Mouse (Mus musculus) testis, adult 2 months (tissue): ENCODE measurements at regions not wholly inside any gene's neighbourhood (a gene's known extent, or its start where the extent isn't known, plus 50 kb on each side); places are given as distances from the start of the nearest gene placed in this dataset.

ENCODE experiments used
- H3K27ac ChIP-seq: fragments of 200-500 bp; 2 replicates; pipeline ENCODE4 v1.5.1; 2012; ENCODE audit warnings: low read depth, low read length; ENCODE audit not compliant: control insufficient read depth, insufficient read depth
- H3K27me3 ChIP-seq: fragments of 200-500 bp; 2 replicates; pipeline ENCODE4 v1.6.1; 2012; ENCODE audit warnings: mild to moderate bottlenecking, low read length, moderate library complexity; ENCODE audit not compliant: control insufficient read depth, insufficient read depth
- H3K36me3 ChIP-seq: fragments of 200-500 bp; 2 replicates; pipeline ENCODE4 v1.6.1; 2012; ENCODE audit warnings: mild to moderate bottlenecking, low read length; ENCODE audit not compliant: control insufficient read depth, insufficient read depth
- H3K4me1 ChIP-seq: fragments of 200-500 bp; 2 replicates; pipeline ENCODE4 v1.6.1; 2012; ENCODE audit warnings: low read length; ENCODE audit not compliant: control insufficient read depth, insufficient read depth
- H3K4me3 ChIP-seq: fragments of 200-500 bp; 2 replicates; pipeline ENCODE4 v1.5.1; 2012; ENCODE audit warnings: low read depth, mild to moderate bottlenecking, low read length, moderate library complexity, mixed read lengths; ENCODE audit not compliant: control insufficient read depth
- CTCF ChIP-seq: fragments of 200-500 bp; IDR thresholded peaks from 2 replicates; pipeline ENCODE4 v1.5.1; 2012; ENCODE audit warnings: low read depth, mild to moderate bottlenecking, inconsistent platforms, low read length, moderate library complexity; ENCODE audit not compliant: control insufficient read depth, insufficient read depth, insufficient replicate concordance
- POLR2A ChIP-seq: fragments of 200-500 bp; IDR thresholded peaks from 2 replicates; pipeline ENCODE4 v1.6.1; 2012; ENCODE audit warnings: low read depth, mild to moderate bottlenecking, inconsistent platforms, low read length, moderate library complexity; ENCODE audit not compliant: control insufficient read depth

GRCm38 (mm10) chr17:9910856-9911255 is 241.3 kb upstream of the Pabpc6 start:
- no peaks in the 10 kb centered on the region for H3K27me3 ChIP-seq
- H3K4me1 ChIP-seq: peaks cover 4% of the 10 kb centered on the region
- no peak overlapping the region for H3K27ac ChIP-seq
- no peak overlapping the region for H3K4me3 ChIP-seq
- no peaks in the 10 kb centered on the region for H3K36me3 ChIP-seq
- TF ChIP-seq POLR2A: no peak
- no peak for TF ChIP-seq CTCF

GRCm38 (mm10) chr17:9907077-9907476 is 237.6 kb upstream of the Pabpc6 start:
- TF ChIP-seq POLR2A (no peak), CTCF (no peak)
- Histone ChIP-seq H3K4me3 (no peak overlapping the region), H3K27ac (no peak overlapping the region), H3K36me3 (no peaks in the 10 kb centered on the region), H3K27me3 (no peaks in the 10 kb centered on the region), H3K4me1 (peaks cover 7% of the 10 kb centered on the region)

DNA sequence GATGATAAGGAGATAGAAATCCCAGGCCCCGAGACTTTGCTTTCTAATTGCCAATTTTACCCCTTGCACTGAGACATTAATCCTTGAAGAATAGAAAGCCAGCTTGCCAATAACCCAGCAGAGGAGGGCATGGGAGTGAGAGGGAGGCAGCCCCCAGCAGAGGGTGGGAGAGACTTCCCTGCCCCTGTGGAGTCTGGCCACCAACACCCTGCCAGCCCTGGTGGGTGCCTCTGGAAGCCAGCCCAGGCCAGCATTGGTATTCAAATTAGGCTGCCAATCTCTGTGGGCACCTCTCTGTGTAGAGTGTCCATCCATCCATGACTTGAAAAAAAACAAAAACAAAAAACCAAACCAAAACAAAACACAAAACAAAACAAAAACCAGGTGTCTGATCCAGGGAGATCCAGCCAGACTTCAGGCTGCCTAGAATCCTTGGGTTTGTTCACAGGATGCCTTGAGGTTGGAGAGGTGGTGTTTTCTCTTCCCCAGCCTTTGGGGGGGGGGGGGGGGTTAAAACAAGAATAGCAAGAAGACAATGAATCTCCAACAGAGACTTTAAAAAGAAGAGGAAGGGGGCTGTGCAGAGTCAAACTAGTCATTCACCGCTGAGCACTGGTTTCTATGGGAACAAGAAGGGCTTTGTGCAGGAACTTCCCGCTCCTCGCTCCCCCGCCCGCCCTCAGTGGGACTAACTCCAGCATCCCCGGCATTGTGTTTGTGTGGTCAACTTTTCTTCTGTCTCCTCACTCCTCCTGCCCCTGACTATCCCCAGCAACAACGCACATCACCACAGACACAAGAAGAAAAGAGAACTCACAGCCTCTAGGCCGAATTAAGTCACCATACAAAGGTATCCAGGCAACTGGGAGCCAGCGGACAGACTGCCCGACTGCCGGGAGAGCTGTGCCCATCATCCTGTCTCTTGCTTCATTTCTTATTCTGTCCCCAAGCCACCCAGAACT is 236.3 kb upstream of the Pabpc6 start:
- TF ChIP-seq POLR2A (no peak), CTCF (no peak)
- H3K27ac ChIP-seq: no peak overlapping the region

GRCm38 (mm10) chr17:9904525-9904991 is 235.0 kb upstream of the Pabpc6 start:
- no peak overlapping the region for H3K4me3 ChIP-seq
- H3K27ac ChIP-seq: no peak overlapping the region
- TF ChIP-seq POLR2A (no peak), CTCF (no peak)
- H3K27me3 ChIP-seq: no peaks in the 10 kb centered on the region
- peaks cover 7% of the 10 kb centered on the region for H3K4me1 ChIP-seq
- H3K36me3 ChIP-seq: no peaks in the 10 kb centered on the region

More for the DNA sequence above, 236.3 kb upstream of the Pabpc6 start:
- Histone ChIP-seq H3K4me1 (peaks cover 7% of the 10 kb centered on the region), H3K4me3 (peak overlapping the region; percentile 53), H3K36me3 (no peaks in the 10 kb centered on the region), H3K27me3 (no peaks in the 10 kb centered on the region)

- Histone ChIP-seq H3K4me1 (peaks cover 7% of the 10 kb centered on the region), H3K4me3 (no peak overlapping the region), H3K27me3 (no peaks in the 10 kb centered on the region), H3K27ac (no peak overlapping the region), H3K36me3 (no peaks in the 10 kb centered on the region)
- TF ChIP-seq POLR2A (no peak), CTCF (no peak)
Observed at GRCm38 (mm10) chr17:9903313-9903712, 233.8 kb upstream of the Pabpc6 start.

- no peak overlapping the region for H3K4me3 ChIP-seq
- no peak for TF ChIP-seq POLR2A
- no peak for TF ChIP-seq CTCF
- H3K36me3 ChIP-seq: no peaks in the 10 kb centered on the region
- H3K27me3 ChIP-seq: no peaks in the 10 kb centered on the region
- H3K4me1 ChIP-seq: peaks cover 4% of the 10 kb centered on the region
- H3K27ac ChIP-seq: no peak overlapping the region
Observed at GRCm38 (mm10) chr17:9896964-9897363, 227.4 kb upstream of the Pabpc6 start.

GRCm38 (mm10) chr17:9895686-9896082 is 226.2 kb upstream of the Pabpc6 start:
- Histone ChIP-seq H3K36me3 (no peaks in the 10 kb centered on the region), H3K4me3 (no peak overlapping the region), H3K27ac (peak overlapping the region; percentile 86), H3K27me3 (no peaks in the 10 kb centered on the region), H3K4me1 (peaks cover 4% of the 10 kb centered on the region)
- no peak for TF ChIP-seq POLR2A
